Mouse (Mus musculus): ENCODE data around the gene Slit2.
A peak's percentile ranks its signal among the peaks of the same experiment; 100 is the strongest.

Slit2 gene

GRCm38 (mm10) chr5:48230430-48231080 is 247.6 kb downstream of the Slit2 start:
- DNase-seq (ENCODE audit: low spot score): no peak

- no peak for DNase-seq (ENCODE audit: low spot score)
Observed at GRCm38 (mm10) chr5:48234728-48235127, 251.8 kb downstream of the Slit2 start.

GRCm38 (mm10) chr5:48235270-48235669 is 252.3 kb downstream of the Slit2 start:
- DNase-seq (ENCODE audit: low spot score): no peak

GRCm38 (mm10) chr5:48240751-48241150 is 257.8 kb downstream of the Slit2 start:
- DNase-seq (ENCODE audit: low spot score): peak; percentile 3

- peak; percentile 12 for DNase-seq (ENCODE audit: low spot score)
Observed at GRCm38 (mm10) chr5:48248327-48248726, 265.4 kb downstream of the Slit2 start.

GRCm38 (mm10) chr5:48277561-48277960 is 294.6 kb downstream of the Slit2 start:
- no peak for DNase-seq (ENCODE audit: low spot score)

GRCm38 (mm10) chr5:48301186-48301585 is 318.2 kb downstream of the Slit2 start:
- no peak for DNase-seq (ENCODE audit: low spot score)

- no peak for DNase-seq (ENCODE audit: low spot score)
Observed at GRCm38 (mm10) chr5:48315057-48315602, 332.2 kb downstream of the Slit2 start.

GRCm38 (mm10) chr5:48320597-48320996 is 337.7 kb downstream of the Slit2 start:
- no peak for DNase-seq (ENCODE audit: low spot score)

- DNase-seq (ENCODE audit: low spot score): no peak
Observed at GRCm38 (mm10) chr5:48326221-48326620, 343.3 kb downstream of the Slit2 start.

GRCm38 (mm10) chr5:48327652-48328051 is 344.7 kb downstream of the Slit2 start, which contains the start of gene 5730480H06Rik:
Gene 5730480H06Rik (plus strand): TSS chr5:48327952.
- no peak for DNase-seq (ENCODE audit: low spot score)

GRCm38 (mm10) chr5:48329751-48330150 is 346.8 kb downstream of the Slit2 start:
- no peak for DNase-seq (ENCODE audit: low spot score)

- no peak for DNase-seq (ENCODE audit: low spot score)
Observed at GRCm38 (mm10) chr5:48330817-48331216, 347.9 kb downstream of the Slit2 start.

GRCm38 (mm10) chr5:48331441-48331840 is 348.5 kb downstream of the Slit2 start:
- DNase-seq (ENCODE audit: low spot score): no peak

- DNase-seq (ENCODE audit: low spot score): no peak
Observed at GRCm38 (mm10) chr5:48333407-48333806, 350.5 kb downstream of the Slit2 start.

GRCm38 (mm10) chr5:48333884-48334513 is 351.1 kb downstream of the Slit2 start:
- no peak for DNase-seq (ENCODE audit: low spot score)

GRCm38 (mm10) chr5:48340808-48341433 is 358.0 kb downstream of the Slit2 start:
- no peak for DNase-seq (ENCODE audit: low spot score)

GRCm38 (mm10) chr5:48345095-48345982 is 362.4 kb downstream of the Slit2 start:
- no peak for DNase-seq (ENCODE audit: low spot score)

GRCm38 (mm10) chr5:48345983-48346648 is 363.2 kb downstream of the Slit2 start:
- DNase-seq (ENCODE audit: low spot score): no peak

- DNase-seq (ENCODE audit: low spot score): no peak
Observed at GRCm38 (mm10) chr5:48349309-48349708, 366.4 kb downstream of the Slit2 start.
